Mouse (Mus musculus) urinary bladder, postnatal 14 days (tissue): Measurements from ENCODE around the gene Zic5.
"Not testable (repeated sequence)": the region's sequence is repeated elsewhere in the genome, so short reads cannot be mapped to it uniquely, and the experiment has no call there.

Experiments used
- DNase-seq: peaks from one replicate; pipeline ENCODE4 v3.0.0; 2021; ENCODE audit warnings: low spot score

The Zic5 gene

GRCm38 (mm10) chr14:122463734-122464341 lies 1.6 kb downstream of the Zic5 start:
- not testable (repeated sequence) for DNase-seq

- DNase-seq, result no peak
Observed at GRCm38 (mm10) chr14:122463080-122463691, 2.3 kb downstream of the Zic5 start.

GRCm38 (mm10) chr14:122462689-122463079 lies 2.8 kb downstream of the Zic5 start:
- DNase-seq, result no peak

GRCm38 (mm10) chr14:122461966-122462365 lies 3.5 kb downstream of the Zic5 start:
- DNase-seq, result no peak

- no peak for DNase-seq
Observed at GRCm38 (mm10) chr14:122461500-122461899, 4.0 kb downstream of the Zic5 start.

- no peak for DNase-seq
Observed at GRCm38 (mm10) chr14:122460226-122460625, 5.3 kb downstream of the Zic5 start.

- DNase-seq, result no peak
Observed at GRCm38 (mm10) chr14:122459776-122460175, 5.7 kb downstream of the Zic5 start.

- not testable (repeated sequence) for DNase-seq
Observed at GRCm38 (mm10) chr14:122459332-122459731, 6.1 kb downstream of the Zic5 start.

- no peak for DNase-seq
Observed at GRCm38 (mm10) chr14:122455562-122455958, 9.9 kb downstream of the Zic5 start.

GRCm38 (mm10) chr14:122454901-122455561 lies 10.4 kb downstream of the Zic5 start:
- no peak for DNase-seq

- no peak for DNase-seq
Observed at GRCm38 (mm10) chr14:122453996-122454738, 11.3 kb downstream of the Zic5 start.

- no peak for DNase-seq
Observed at GRCm38 (mm10) chr14:122453388-122453995, 12.0 kb downstream of the Zic5 start.

GRCm38 (mm10) chr14:122452701-122453387 lies 12.6 kb downstream of the Zic5 start:
- DNase-seq, result no peak

GRCm38 (mm10) chr14:122451551-122452145 lies 13.8 kb downstream of the Zic5 start:
- no peak for DNase-seq

- DNase-seq, result peak; percentile 10
Observed at GRCm38 (mm10) chr14:122450496-122451382, 14.7 kb downstream of the Zic5 start, which contains the start of gene Gm5089. TSS of gene Gm5089 (minus strand) at chr14:122451115.

GRCm38 (mm10) chr14:122449601-122450495 lies 15.6 kb downstream of the Zic5 start:
- no peak for DNase-seq

GRCm38 (mm10) chr14:122436850-122437249 lies 28.6 kb downstream of the Zic5 start:
- no peak for DNase-seq

GRCm38 (mm10) chr14:122434039-122434438 lies 31.4 kb downstream of the Zic5 start:
- no peak for DNase-seq

- no peak for DNase-seq
Observed at GRCm38 (mm10) chr14:122432558-122432957, 32.9 kb downstream of the Zic5 start.
